Mouse (Mus musculus) myocyte (in vitro differentiated cells): ENCODE measurements at regions not wholly inside any gene's neighbourhood (a gene's known extent, or its start where the extent isn't known, plus 50 kb on each side); places are given as distances from the start of the nearest gene placed in this dataset.

Experiments
- H3K27me3 ChIP-seq: one replicate; pipeline ENCODE4 v1.6.1; 2011; ENCODE audit not compliant: control insufficient read depth, insufficient read depth, insufficient read length
- H3K36me3 ChIP-seq: one replicate; pipeline ENCODE4 v1.6.1; 2011; ENCODE audit not compliant: control insufficient read depth, insufficient read depth
- H3K4me2 ChIP-seq: one replicate; pipeline ENCODE4 v1.6.1; 2011; ENCODE audit warnings: low read depth, control low read depth
- H3K4me3 ChIP-seq: one replicate; pipeline ENCODE4 v1.5.1; 2011; ENCODE audit warnings: mild to moderate bottlenecking, control low read depth, moderate library complexity
- H3K79me2 ChIP-seq: one replicate; pipeline ENCODE4 v1.6.1; 2011; ENCODE audit not compliant: control insufficient read depth, insufficient read depth
- H3ac ChIP-seq: one replicate; pipeline ENCODE4 v1.6.1; 2011; ENCODE audit not compliant: control insufficient read depth, insufficient read length
- CEBPB ChIP-seq: IDR thresholded peaks from 2 replicates; pipeline ENCODE4 v1.6.1; 2011; ENCODE audit warnings: mild to moderate bottlenecking, moderate library complexity; ENCODE audit not compliant: poor library complexity, insufficient read depth, severe bottlenecking
- E2F4 ChIP-seq: IDR thresholded peaks from one replicate; pipeline ENCODE4 v1.6.1; 2011; ENCODE audit warnings: mild to moderate bottlenecking, control low read depth, moderate library complexity; ENCODE audit not compliant: insufficient read depth
- MAX ChIP-seq: IDR thresholded peaks from one replicate; pipeline ENCODE4 v1.6.1; 2011; ENCODE audit warnings: low read depth, mild to moderate bottlenecking, control low read depth
- MYOD1 ChIP-seq, 3 experiments: IDR thresholded peaks; one replicate each; pipeline ENCODE4 v1.6.1; 2011; ENCODE audit warnings: control low read depth in 2 of 3, low read depth in 2 of 3, mild to moderate bottlenecking in 2 of 3, moderate library complexity in 1 of 3; ENCODE audit not compliant: insufficient read length in 2 of 3, control insufficient read depth in 1 of 3
- MYOG ChIP-seq, 3 experiments: IDR thresholded peaks; one replicate each; pipeline ENCODE4 v1.6.1; 2011; ENCODE audit warnings: control low read depth in 2 of 3, low read depth in 2 of 3, mild to moderate bottlenecking in 2 of 3; ENCODE audit not compliant: insufficient read length in 2 of 3, control insufficient read depth in 1 of 3, insufficient read depth in 1 of 3
- POLR2A ChIP-seq: IDR thresholded peaks from one replicate; pipeline ENCODE4 v1.6.1; 2011; ENCODE audit warnings: low read depth, mild to moderate bottlenecking, control low read depth, moderate library complexity; ENCODE audit not compliant: insufficient read length
- POLR2AphosphoS2 ChIP-seq: IDR thresholded peaks from one replicate; pipeline ENCODE4 v1.6.1; 2011; ENCODE audit warnings: low read depth, control low read depth; ENCODE audit not compliant: insufficient read length
- REST ChIP-seq: IDR thresholded peaks from one replicate; pipeline ENCODE4 v1.6.1; 2011; ENCODE audit warnings: mild to moderate bottlenecking, control low read depth, moderate library complexity; ENCODE audit not compliant: insufficient read depth, insufficient read length
- SRF ChIP-seq: IDR thresholded peaks from one replicate; pipeline ENCODE4 v1.6.1; 2011; ENCODE audit warnings: low read depth; ENCODE audit not compliant: control insufficient read depth, insufficient read length
- TCF12 ChIP-seq: IDR thresholded peaks from one replicate; pipeline ENCODE4 v1.6.1; 2011; ENCODE audit warnings: mild to moderate bottlenecking, control low read depth; ENCODE audit not compliant: poor library complexity, insufficient read depth, severe bottlenecking
- TCF3 ChIP-seq: IDR thresholded peaks from one replicate; pipeline ENCODE4 v1.6.1; 2011; ENCODE audit warnings: low read depth, control low read depth; ENCODE audit not compliant: insufficient read length
- USF1 ChIP-seq: IDR thresholded peaks from one replicate; pipeline ENCODE4 v1.6.1; 2011; ENCODE audit warnings: low read depth, mild to moderate bottlenecking, control low read depth, moderate library complexity

DNA sequence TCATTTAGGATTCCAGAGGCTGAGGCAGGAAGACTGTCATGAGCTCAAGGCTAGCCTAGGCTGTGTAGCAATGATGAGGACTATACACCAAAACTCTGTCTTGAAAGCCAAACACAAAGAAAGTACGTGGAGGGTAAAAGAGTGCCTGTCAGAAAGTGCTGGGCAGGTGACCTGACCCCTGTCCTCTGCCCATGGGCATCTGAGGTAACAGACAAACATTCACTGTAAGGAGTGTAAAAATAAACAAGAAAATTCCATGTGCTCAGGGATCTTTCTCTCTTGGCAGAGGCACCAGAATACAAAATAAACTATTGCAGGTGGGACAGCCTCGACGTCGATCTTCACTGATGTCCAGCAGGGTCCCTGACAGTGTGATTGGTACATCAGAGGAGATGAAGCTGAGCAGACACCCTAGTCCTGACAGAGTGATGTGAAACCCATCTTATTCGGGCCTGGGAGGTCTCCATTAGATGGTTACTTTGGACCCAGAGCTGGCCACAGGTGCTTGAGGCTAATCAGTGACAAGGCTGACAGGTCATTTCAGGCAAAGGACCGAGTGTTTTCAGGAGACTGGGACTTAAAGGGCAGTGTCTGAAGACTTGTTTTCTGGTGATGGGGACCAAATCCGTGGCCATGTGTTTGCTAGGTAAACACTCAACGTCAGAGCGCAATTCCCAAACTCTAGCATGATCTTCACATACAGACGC, 62.9 kb upstream of the Irf2bp2 start:
- no peaks in the 10 kb centered on the region for H3K27me3 ChIP-seq
- H3K4me3 ChIP-seq = no peak overlapping the region
- TF ChIP-seq POLR2AphosphoS2 (no peak), CEBPB (no peak), MYOG (IDR thresholded peaks at IDR 0.05; ENCODE audit: control insufficient read depth in 1 of 3, insufficient read depth in 1 of 3, insufficient read length in 2 of 3, low read depth in 2 of 3) (no peak), E2F4 (no peak), MYOD1 (IDR thresholded peaks at IDR 0.05; ENCODE audit: control insufficient read depth in 1 of 3, insufficient read length in 2 of 3, low read depth in 2 of 3) (no peak), SRF (no peak), MAX (no peak), REST (no peak), USF1 (no peak)
- H3K4me2 ChIP-seq = no peak overlapping the region
- H3K36me3 ChIP-seq = no peaks in the 10 kb centered on the region
- H3ac ChIP-seq = no peak overlapping the region
- no peaks in the 10 kb centered on the region for H3K79me2 ChIP-seq

DNA sequence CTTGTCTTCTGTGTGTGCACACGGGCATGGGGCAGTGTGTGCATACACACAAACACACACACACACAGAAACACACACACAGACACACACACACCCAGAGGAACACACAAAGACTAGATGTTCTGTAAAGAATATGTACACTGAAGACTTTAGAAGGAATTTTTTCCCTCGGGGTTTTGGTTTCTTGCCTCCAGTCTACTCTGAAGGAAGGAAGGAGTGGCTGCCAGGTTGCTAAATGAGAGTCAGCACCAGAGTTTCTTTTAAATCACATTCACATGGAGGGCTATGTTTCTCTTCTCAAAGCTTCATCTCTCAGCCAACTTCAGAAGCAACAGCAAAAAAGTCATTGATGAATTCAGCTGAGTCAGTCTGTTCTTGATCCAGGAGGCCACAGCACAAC, 61.8 kb upstream of the Irf2bp2 start:
- TF ChIP-seq MAX (no peak), TCF3 (no peak), CEBPB (no peak), POLR2A (no peak), REST (no peak), POLR2AphosphoS2 (no peak), TCF12 (no peak), USF1 (no peak), MYOG (IDR thresholded peaks at IDR 0.05; ENCODE audit: control insufficient read depth in 1 of 3, insufficient read depth in 1 of 3, insufficient read length in 2 of 3, low read depth in 2 of 3) (no peak), SRF (no peak), E2F4 (no peak), MYOD1 (IDR thresholded peaks at IDR 0.05; ENCODE audit: control insufficient read depth in 1 of 3, insufficient read length in 2 of 3, low read depth in 2 of 3) (no peak)
- H3K36me3 ChIP-seq = no peaks in the 10 kb centered on the region

DNA sequence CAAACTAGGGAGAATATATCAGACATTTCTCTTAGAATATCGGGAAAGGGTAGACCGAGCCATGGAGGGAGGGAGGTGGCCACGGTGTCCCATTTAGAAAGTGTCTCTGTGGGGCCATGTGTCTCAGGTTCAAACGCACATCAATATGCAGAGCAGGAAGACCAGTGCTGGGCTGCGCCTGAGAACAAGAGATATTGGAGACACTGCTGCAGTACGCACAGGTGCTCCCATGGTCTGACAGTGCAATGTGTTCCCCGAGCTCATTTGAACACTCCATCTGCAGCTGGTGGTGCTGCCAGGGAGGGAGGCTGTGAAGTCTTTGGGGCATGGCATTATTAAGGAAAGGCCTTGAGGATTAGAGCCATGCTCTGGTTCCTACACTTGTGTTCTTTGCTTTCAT, 60.6 kb upstream of the Irf2bp2 start:
- H3K79me2 ChIP-seq = no peaks in the 10 kb centered on the region
- H3K4me2 ChIP-seq = no peak overlapping the region
- H3K4me3 ChIP-seq = no peak overlapping the region
- H3K27me3 ChIP-seq = no peaks in the 10 kb centered on the region
- H3ac ChIP-seq = no peak overlapping the region
- H3K36me3 ChIP-seq = no peaks in the 10 kb centered on the region
- no peak for TF ChIP-seq MYOG (IDR thresholded peaks at IDR 0.05; ENCODE audit: control insufficient read depth in 1 of 3, insufficient read depth in 1 of 3, insufficient read length in 2 of 3, low read depth in 2 of 3)
- TF ChIP-seq REST = no peak
- no peak for TF ChIP-seq POLR2A
- TF ChIP-seq MAX = no peak
- no peak for TF ChIP-seq TCF12

More for the DNA sequence above, 61.8 kb upstream of the Irf2bp2 start:
- H3K79me2 ChIP-seq = no peaks in the 10 kb centered on the region
- H3K4me3 ChIP-seq = no peak overlapping the region
- no peaks in the 10 kb centered on the region for H3K27me3 ChIP-seq
- H3ac ChIP-seq = no peak overlapping the region
- no peak overlapping the region for H3K4me2 ChIP-seq

DNA sequence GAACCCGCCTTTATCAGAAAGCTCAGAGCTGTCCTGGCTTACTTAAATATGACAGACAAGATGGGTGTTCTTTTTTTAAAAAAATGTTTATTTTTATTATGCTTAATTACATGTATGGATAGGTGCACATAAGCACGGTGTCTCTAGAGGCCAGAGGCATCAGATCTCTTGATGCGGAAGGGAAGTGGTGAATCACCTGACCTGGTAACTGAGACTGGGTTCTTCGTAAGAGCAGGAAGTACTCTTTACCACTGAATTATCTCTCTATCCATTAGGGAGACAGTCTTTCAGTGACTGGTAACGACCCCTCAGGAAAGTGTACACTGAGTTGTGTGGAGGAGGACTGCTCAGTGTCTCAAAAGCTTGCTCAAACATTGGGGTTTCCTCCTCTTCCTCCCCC, 58.4 kb upstream of the Irf2bp2 start:
- Histone ChIP-seq H3K79me2 (no peaks in the 10 kb centered on the region), H3ac (no peak overlapping the region), H3K27me3 (no peaks in the 10 kb centered on the region), H3K4me2 (no peak overlapping the region), H3K4me3 (no peak overlapping the region), H3K36me3 (no peaks in the 10 kb centered on the region)
- TF ChIP-seq TCF12 (no peak), E2F4 (no peak), SRF (no peak), MAX (no peak), CEBPB (no peak), REST (no peak)

DNA sequence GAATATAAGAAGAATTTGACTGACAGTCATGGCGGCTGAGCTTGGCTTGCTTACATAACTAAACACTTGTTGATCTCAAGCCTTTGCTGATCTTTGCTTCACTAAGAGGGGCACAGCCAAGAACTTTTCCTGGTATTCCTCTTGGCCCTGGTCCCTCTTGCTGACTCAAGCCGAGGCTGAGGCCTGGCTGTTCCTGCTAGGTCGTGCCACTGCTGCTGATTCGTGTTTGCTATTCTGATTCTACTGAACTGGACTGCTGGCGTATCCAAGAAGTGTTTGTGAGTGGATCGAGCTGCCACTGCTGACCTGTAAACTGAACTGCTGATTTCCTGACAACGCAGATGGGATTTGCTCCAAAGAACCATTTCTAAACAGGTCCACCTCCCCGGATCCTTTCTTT, 57.2 kb upstream of the Irf2bp2 start:
- H3K4me2 ChIP-seq = no peak overlapping the region
- no peak overlapping the region for H3ac ChIP-seq
- no peak overlapping the region for H3K4me3 ChIP-seq
- TF ChIP-seq MYOG (IDR thresholded peaks at IDR 0.05; ENCODE audit: control insufficient read depth in 1 of 3, insufficient read depth in 1 of 3, insufficient read length in 2 of 3, low read depth in 2 of 3) = no peak
- TF ChIP-seq MYOD1 (IDR thresholded peaks at IDR 0.05; ENCODE audit: control insufficient read depth in 1 of 3, insufficient read length in 2 of 3, low read depth in 2 of 3) = no peak
- TF ChIP-seq TCF12 = no peak
- TF ChIP-seq MAX = no peak
- no peak for TF ChIP-seq POLR2A
- TF ChIP-seq POLR2AphosphoS2 = no peak
- no peak for TF ChIP-seq USF1
- no peak for TF ChIP-seq REST
- TF ChIP-seq TCF3 = no peak
- no peak for TF ChIP-seq CEBPB
- no peak for TF ChIP-seq E2F4
- TF ChIP-seq SRF = no peak
- H3K27me3 ChIP-seq = no peaks in the 10 kb centered on the region
- no peaks in the 10 kb centered on the region for H3K79me2 ChIP-seq
- no peaks in the 10 kb centered on the region for H3K36me3 ChIP-seq
